Mouse (Mus musculus) neutrophil, adult 5-6 weeks (primary cell): ENCODE data around the gene Rab21. TPM values are rescaled to one million over a fixed set of nuclear protein-coding genes. Genes with fewer than 3 reads are reported as not detected.
A peak's percentile ranks its signal among the peaks of the same experiment; 100 is the strongest.

Source experiments
- ATAC-seq: fragments of 151-379, 151-347 bp; 2 replicates; pipeline ENCODE4 v1.8.0; 2017; ENCODE audit warnings: mild to moderate bottlenecking, moderate TSS enrichment; ENCODE audit not compliant: insufficient number of reproducible peaks, poor library complexity, low FRiP score, severe bottlenecking; ENCODE audit errors: extremely low read depth
- total RNA-seq: library from RNA; stranded (forward); fragments of 200-1000 nt; gene quantifications from 2 replicates; pipeline ENCODE4 v1.2.3, GENCODE M21; 2017

Gene Rab21
- total RNA-seq, 1 experiment from 2014 or later: 92.8 TPM

DNA sequence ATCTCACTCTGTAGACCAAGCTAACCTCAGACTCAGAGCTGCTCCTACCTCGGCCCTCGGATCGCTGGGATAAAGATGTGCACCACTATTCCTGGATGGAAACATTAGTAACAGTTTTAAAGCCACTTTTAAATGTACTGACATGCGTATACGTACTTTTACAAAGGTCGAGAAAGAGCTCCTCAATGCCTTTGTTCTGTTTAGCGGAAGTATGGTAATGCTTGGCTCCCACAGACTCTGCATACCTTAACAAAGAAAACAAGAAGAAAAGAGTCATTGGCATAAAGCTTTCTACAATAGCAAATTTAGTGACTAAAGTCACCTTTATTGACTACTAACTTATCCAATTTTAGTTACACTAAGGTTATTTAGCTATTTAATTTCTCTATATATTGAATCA lies 20.7 kb downstream of the Rab21 start:
- ATAC-seq: no peak

DNA sequence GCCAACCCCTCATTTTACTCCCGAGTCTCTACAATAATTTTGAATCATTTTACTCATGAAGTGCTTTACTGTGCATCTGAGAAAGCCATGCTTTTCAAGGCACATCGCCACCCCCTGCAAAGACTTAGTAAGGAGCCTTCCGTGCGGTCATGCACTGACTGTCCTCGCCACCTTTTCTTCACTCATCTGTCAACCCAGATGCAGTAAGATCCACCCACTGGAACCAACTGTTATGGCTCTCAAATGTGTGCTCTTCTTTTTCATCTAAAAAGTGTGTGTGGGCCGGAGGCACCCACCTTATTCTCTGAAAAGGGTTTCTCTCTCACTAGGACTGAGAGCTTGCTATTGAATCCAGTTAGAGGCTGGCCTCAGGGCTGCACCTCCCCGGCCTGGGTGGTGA lies 21.4 kb downstream of the Rab21 start:
- ATAC-seq: no peak

DNA sequence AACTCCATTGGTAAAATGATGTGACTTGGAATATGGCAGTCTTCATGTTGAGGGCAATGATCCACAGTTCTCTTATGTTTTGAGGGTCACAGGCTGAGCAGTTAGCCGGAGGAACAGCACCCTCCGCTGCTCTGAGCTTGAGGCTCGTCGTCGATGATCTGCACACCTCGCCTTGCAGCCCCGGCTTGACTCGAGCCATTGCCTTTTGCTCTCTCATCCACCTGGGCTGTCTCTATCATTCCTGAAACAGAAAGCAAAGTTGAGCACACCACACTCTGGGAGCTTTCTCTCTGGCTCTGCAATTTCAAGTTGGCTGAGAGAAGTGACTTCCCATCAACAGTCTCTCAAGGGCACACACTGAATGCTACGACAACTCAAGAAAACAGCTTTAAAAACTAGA lies 24.7 kb downstream of the Rab21 start:
- ATAC-seq: no peak

DNA sequence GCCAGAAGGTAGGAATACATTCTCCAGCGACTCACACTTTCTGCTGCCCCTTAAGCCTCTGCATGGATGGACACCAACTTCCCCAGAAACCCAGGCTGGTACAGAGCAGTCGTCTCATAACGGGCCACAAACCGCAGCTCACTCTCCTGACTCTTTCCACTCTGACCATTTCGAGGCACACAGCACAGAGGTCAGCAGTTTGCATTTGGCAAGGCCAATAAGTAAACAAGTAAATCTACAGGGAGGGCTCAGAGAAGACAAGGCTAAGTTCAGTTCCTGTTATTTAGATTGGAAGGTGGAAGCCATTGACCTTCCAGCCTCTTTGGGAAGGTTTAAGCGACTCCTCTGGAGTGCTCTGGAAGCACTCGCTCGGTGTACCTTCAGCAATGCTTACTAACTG lies 26.5 kb downstream of the Rab21 start:
- ATAC-seq: no peak

DNA sequence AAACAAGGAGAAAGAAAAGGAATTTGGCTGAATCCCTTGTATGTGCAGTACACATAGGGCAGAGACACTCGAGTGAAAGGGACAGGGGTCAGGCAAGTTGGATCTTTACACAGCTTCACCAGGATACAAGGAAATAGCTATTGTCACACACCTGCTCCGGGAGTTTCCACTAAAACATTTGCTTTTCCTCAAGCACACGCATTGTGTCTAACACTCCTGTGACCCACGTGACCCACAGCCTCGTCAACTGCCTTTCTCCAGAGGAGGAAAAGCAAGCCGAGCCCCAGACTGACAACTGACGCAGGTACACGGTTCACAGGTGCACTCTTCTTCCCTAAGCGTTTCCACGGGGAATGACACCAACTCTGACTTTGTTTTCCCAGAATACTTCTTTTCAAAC lies 31.2 kb downstream of the Rab21 start:
- no peak for ATAC-seq

DNA sequence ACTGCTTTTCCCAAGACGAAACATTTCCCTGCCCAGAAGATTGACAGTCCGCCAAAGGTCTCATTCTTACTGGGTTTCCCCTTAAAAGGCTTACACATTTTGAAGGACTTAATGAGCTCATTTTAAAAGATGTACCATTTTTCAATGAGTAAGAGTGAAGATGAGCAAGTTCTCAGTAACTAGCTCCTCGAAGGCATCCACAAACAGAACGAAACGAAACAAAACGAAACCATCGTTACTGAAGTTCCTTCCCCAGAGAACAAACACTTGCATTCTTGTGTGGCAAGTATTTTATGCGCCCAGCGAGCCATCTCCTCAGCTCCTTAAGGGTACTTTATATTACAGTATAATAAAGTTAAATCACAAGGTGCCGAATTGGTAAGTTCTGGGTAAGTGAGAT lies 34.0 kb downstream of the Rab21 start:
- ATAC-seq: no peak

DNA sequence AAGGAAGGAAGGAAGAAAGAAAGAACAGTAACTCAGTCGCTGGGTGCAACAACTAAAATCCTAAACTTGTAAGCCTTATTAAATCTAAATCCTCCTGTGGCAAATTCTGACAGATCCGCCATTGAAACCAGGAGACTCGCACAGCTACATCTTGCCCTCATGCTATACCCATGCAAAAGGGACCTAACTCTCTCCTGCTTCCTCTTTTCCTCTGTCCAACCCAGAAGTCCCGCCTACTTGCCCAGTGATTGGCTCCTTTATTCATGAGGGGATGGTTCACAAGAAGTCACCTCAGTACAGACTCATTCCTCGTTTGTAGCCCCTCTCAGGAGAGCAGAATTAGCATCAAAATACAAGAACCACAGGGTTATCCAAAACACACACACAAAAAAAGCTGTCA lies 43.7 kb downstream of the Rab21 start:
- ATAC-seq: no peak

DNA sequence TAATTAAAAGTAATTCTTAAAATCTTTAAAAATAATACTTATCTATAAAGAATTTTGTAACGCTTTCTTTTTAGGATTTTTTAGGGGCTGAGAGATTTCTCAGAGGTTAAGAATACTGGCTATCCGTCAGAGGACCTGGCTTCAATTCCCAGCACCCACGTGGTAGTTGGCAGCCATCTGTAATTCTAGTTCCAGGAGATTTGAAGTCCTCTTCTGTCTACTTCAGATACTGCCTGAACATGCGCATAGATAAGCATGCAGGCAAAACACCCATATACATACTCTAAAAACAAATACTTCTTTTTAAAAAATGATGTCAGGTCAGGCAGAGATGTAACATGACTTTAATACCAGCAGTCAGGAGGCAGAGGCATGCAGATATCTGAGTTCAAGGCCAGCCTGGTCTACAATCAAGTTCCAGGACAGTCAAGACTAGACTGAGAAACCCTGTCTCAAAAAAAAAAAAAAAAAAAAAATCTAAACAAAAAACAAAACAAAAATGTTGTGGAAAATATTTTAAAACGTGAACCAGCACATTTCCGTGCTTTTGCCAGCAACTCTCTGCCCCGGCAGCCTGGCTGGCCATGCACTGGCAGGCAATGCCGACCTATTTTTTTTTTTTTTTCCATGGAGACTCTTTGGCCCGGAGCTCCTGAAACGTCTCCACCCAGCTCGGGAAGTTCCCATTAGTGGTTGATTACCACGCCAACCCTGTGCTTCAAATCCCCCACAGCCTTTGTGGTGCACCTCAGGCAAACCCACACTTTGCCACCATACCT lies 44.6 kb downstream of the Rab21 start:
- no peak for ATAC-seq

DNA sequence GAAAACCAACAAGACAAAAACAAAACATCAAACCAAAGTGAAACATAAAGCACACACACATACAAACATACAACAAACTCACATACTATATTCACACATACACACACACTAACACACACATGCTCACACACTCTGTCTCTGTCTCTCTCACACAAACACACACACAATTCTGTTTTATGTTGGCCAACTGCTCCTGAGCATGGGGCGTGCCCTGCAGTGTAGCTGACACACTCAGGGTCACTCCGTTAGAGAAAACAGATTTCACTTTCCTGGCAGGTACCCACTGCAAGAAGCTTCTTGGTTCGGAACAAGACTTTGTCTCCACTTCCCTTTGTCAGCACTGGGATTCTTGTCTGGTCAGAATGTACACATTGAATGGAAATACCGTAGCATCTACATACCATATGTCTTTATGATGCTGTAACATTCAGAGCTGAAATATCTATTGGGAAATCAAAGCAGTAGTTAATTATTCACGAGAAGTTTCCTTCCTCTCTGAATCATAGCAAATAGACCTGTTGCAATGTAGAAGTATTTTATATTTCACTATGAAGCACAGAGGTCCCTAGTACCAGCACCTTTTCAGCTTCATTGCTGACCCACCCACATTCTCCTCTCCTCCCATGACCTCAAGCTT lies 52.4 kb downstream of the Rab21 start:
- ATAC-seq: no peak

DNA sequence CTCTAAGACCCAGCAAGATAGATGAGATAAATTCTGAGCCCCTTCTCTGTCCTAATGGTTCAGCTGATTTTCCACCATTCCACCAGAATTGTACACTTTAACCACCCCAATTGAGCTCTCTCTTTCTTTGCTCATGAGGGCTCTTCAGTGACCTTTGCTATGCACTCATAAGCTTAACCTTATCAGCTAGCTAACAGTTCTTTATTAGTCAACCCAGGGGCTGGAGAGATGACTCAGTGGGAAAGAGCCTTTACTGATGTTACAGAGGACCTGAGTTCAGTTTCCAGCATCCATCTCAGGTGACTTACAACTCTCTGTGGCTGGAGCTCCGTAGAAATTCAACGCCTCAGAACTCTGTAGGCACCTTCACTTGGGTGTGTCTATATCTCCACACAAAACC lies 53.1 kb downstream of the Rab21 start:
- ATAC-seq: no peak

DNA sequence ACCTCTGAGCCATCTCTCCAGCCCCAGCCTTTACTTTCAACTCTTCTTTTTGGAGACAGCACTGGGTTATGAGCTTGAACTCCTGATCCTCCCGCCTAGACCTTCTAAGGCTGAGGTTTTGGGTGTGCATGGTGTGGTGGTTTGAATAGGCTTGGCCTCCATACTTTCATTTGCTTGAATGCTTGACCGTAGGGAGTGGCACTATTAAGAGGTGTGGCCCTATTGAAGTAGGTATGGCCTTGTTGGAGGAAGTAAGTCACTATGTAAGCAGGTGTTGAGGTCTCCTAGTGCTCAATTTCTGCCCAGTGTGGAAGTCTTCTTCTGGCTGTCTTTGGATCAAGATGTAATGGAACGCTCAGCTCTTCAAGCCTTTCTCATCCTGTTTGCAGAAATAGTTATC lies 54.0 kb downstream of the Rab21 start:
- ATAC-seq: no peak

DNA sequence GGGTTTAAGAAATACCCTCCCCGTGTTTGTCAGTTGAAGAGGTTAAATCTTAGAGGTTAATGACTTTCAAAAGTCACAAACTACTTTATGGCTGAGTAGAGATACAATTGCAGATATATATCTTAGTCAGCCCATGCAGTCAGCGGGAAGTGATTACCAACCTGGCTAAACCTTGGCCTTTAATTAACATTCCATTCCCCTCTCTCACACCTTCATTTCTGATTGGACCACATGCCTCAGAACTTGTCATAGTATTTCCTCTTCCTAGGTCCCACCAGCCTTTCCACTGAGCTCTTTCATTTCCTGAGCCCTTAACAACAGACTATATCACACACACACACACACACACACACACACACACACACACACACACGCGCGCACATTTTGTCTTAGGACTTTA lies 59.2 kb downstream of the Rab21 start:
- no peak for ATAC-seq

DNA sequence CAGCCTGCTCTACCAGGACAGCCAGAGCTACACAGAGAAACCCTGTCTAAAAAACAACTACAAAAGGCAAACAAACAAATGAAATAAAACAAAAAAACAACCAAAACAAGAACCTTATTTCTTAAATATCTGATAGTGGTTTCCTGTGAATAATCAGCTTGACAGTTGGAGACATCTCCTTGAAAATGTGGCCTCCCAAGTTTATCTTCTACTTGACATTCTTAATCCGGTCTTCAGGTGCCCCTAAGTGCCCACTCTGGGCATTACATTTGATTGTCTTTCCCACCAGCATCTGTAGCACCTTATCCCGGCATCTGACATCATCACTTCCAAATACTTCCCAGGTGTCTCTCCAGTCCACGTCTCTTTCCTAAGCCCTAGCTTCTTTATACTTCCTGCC lies 61.9 kb downstream of the Rab21 start:
- no peak for ATAC-seq

DNA sequence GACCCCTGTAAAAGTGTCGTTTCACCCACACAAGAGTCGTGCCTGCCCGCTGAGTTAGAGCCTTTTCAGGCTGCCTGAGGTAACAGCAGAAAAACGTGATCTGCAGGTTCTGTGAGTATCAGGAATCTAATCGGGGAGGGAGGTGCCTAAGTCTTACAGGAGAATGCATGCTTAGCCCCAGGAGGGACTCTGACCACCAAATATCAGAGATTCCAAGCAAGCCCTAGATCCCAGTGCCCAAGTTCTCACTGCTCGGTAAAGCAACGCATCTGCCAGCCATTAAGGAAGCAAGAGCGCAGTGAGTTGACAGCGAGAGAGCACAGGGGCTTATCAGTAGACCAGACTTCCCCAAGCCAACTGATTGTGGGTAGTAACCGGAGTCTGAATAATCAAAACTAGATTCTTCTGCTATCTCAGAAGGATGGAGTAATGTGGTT lies 63.1 kb downstream of the Rab21 start:
- no peak for ATAC-seq

DNA sequence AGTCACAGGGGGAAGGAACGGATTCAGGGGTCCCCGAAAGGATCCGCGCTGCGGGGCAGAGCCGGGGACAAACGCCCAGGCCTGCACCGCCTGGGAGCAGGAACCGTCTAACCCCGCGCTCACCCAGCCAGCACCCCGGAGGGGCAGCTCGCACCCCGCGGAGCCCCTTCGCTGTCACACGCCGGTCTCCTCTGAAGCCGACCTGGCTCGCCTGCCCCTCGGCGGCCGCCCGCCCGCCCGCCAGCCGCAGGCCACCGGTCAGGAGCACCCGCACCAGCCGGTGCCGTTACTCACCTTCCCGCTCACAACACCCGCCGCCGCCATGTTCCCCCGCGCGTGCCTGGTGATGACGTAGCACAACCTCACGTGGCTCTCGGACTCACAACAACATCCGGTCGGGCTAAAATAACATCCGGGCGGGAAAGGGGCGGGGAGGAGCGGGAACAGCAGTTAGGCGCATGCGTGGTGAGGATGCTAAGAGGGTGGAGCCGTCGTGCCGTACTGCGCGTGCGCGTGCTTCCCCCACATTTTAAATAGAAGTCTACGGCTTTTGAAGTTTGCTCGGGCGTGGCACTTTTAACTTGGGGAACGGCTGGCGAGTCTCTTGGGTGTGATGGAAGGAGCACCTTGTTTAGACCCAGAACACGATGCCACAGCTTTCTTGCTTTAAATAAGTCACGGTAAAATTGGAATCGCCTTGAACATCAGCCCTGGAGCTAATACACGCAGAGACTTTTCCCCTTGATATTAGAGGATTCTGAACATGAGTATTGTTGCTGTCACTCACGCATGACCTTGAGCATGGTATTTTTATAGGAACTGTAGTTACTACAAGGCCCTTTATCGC lies 64.1 kb downstream of the Rab21 start, which contains the start of gene Tbc1d15:
TSS of gene Tbc1d15 (minus strand) at position 380 of the 847 bp plus-strand sequence.
- peak; percentile 91 for ATAC-seq

DNA sequence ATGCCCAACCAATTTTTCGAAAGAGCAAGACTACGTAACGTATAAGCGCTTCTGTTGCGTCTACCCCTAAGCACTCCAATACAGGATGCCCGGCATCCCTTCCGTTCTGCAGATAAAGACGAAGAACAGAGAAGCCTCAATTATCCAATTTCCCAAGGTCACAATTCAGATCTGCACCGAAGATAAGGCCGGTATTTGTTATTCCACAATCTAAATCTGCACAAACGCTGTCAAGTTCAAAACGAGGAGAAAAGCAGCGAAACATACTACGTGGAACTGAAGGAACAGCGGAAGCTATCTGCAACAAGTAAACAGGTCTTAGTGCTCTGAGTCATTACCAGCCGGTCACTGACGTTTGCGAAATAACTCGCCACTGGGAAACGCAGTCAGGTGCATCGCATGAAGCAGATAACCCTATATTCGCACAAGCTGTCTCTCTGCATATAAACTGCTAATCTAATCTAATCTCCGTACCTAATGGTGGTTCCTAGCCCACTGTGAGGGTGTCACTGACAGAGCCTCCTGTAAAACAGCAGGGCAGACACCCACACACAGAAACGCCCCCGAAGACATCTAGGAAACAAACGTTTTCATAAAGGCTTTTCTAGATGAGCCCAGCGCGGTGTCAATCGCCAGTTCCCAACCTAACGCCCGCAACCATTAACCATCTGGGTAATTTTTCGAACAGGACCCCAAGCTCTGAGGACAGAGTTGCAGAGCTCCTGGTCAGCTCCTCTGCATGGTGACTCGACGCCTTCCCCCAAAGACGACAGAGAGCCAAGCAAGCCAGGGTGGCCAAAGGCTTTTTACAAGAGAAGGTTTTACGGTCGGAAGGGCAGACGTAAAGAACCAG lies 64.9 kb downstream of the Rab21 start:
- ATAC-seq: peak; percentile 61

DNA sequence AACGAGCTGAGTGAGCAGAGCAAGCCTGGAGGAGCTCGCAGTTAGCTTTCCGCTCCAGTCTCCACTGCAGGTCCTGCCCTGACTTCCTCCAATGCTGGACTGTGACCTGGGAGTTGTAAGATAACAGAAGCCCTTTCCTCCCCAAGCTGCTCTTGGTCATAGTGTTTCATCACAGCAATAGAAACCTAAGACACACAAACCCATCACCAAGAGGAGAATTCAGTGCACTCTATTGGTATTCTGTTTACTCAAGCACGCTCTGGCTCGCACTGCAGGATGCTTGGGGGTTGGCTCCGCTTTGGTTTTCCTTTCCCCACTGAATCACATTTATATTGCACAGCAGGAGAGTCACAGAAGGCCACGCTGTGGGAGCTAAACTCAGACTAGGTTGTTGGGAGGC lies 67.4 kb downstream of the Rab21 start:
- no peak for ATAC-seq

DNA sequence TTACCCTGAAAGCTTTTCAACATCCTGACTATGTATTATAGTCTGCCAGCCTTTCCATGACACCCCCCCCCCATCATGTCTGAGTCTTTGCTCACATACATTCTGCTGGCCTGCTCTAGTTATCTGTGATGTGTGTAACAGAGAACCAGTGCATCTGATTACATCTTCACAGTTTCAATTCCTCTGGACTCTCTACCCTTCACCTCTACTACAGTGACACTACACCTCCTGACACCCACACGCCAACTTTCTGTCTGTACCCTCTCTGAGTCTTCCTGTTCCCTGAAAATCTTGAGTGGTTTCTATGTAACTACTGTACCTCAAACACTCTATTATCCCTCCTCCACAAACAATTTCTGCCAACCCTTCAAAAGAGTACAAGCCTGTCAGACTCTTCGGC lies 69.9 kb downstream of the Rab21 start:
- ATAC-seq: no peak

DNA sequence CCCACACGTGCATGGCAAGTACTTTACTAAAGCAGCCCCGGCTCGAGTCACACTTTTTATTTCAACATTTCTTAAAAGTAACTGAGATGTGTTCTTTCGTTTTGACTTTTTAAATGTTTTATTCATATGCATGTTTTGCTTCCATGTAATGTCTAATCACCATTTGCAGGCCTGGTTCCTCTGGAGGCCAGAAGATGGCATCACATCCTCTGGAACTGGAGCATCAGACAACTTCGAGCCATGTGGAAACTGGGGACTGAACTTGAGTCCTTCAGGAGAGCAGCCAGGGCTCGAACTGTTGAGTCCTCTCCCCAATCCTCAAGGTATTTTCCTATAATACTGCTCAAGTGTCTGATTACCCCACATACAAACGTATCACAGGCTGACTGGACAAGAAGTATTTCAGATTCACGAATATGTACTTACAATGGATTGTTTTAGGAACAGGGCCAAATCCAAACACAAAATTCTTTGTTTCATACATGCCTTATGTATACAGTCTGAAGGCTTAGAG lies 74.3 kb downstream of the Rab21 start:
- no peak for ATAC-seq
